Mouse (Mus musculus) stomach, postnatal 0 days (tissue): ENCODE measurements around the gene Slc38a4. TPM values are rescaled to one million over a fixed set of nuclear protein-coding genes. Genes with fewer than 3 reads are reported as not detected.
A peak's percentile ranks its signal among the peaks of the same experiment; 100 is the strongest.

Source experiments
- ATAC-seq: fragments of 200-750 bp; cut with Nextera tagmentation; 2 replicates; pipeline ENCODE4 v1.8.0; 2017; ENCODE audit not compliant: low FRiP score, low TSS enrichment
- DNase-seq: peaks from one replicate; pipeline ENCODE4 v3.0.0-alpha.2; 2016; ENCODE audit warnings: low spot score
- H3K27ac ChIP-seq: fragments of 300-500 bp; sonication (generic); replicated peaks from 2 replicates; pipeline ENCODE4 v1.5.1; 2014; ENCODE audit warnings: mild to moderate bottlenecking, control low read depth
- H3K27me3 ChIP-seq: fragments of 300-500 bp; sonication (generic); 2 replicates; pipeline ENCODE4 v1.6.1; 2014; ENCODE audit warnings: low read length; ENCODE audit not compliant: control insufficient read depth, insufficient read depth
- H3K36me3 ChIP-seq: fragments of 300-500 bp; sonication (generic); 2 replicates; pipeline ENCODE4 v1.6.1; 2014; ENCODE audit warnings: low read length, mixed read lengths; ENCODE audit not compliant: control insufficient read depth, insufficient read depth
- H3K4me1 ChIP-seq: fragments of 300-500 bp; sonication (generic); replicated peaks from 2 replicates; pipeline ENCODE4 v1.6.1; 2014; ENCODE audit warnings: antibody characterized with exemption; ENCODE audit not compliant: control insufficient read depth, insufficient read depth
- H3K4me2 ChIP-seq: fragments of 300-500 bp; sonication (generic); replicated peaks from 2 replicates; pipeline ENCODE4 v1.6.1; 2014; ENCODE audit warnings: low read depth, mild to moderate bottlenecking, control low read depth, moderate library complexity
- H3K4me3 ChIP-seq: fragments of 300-500 bp; sonication (generic); 2 replicates; pipeline ENCODE4 v1.5.1; 2014; ENCODE audit warnings: low read depth, low read length, control low read depth
- H3K9ac ChIP-seq: fragments of 300-500 bp; sonication (generic); 2 replicates; pipeline ENCODE4 v1.6.1; 2014; ENCODE audit warnings: mild to moderate bottlenecking, low read length, control low read depth, mixed read lengths
- H3K9me3 ChIP-seq: fragments of 300-500 bp; sonication (generic); 2 replicates; pipeline ENCODE4 v1.6.1; 2016; ENCODE audit warnings: low read length; ENCODE audit not compliant: control insufficient read depth
- CTCF ChIP-seq: IDR thresholded peaks from 2 replicates; pipeline ENCODE4 v1.5.1; 2016; ENCODE audit warnings: antibody characterized with exemption, low read depth, mild to moderate bottlenecking, moderate library complexity
- EP300 ChIP-seq: optimal IDR thresholded peaks from 2 replicates; pipeline ENCODE3; 2016; ENCODE audit warnings: antibody characterized with exemption
- WGBS: fragments of 180-500 bp; shearing (Covaris S2); extraction: QIAGEN DNeasy Blood & Tissue Kit; methylation state at CpG from one replicate; pipeline ENCODE4 v1.1.7; 2014; 5-methylcytosine and 5-hydroxymethylcytosine counted together
- polyA plus RNA-seq: library from polyadenylated mRNA; unstranded; fragments of >200 nt; fragmentation: Nextera tagmentation; extraction: Ambion mirVana; gene quantifications from 2 replicates; pipeline ENCODE4 v1.2.1, GENCODE M21; 2015

Slc38a4 gene
- polyA plus RNA-seq, 1 experiment from 2014 or later, result 10.8 TPM

- Histone ChIP-seq H3K36me3 (no peaks in the 10 kb centered on the region), H3K4me2 (no peak overlapping the region), H3K4me1 (no peaks in the 10 kb centered on the region), H3K27ac (no peak overlapping the region), H3K4me3 (no peak overlapping the region), H3K9ac (no peak overlapping the region), H3K27me3 (no peaks in the 10 kb centered on the region), H3K9me3 (no peaks in the 10 kb centered on the region)
- DNase-seq (no peak), ATAC-seq (no peak)
- 54% methylated on average over 13 of the region's 13 CpGs for WGBS
- TF ChIP-seq EP300 (no peak), CTCF (no peak)
These were observed 17.4 kb upstream of the Slc38a4 start for GRCm38 (mm10) chr15:97072859-97073826.

- Histone ChIP-seq H3K36me3 (no peaks in the 10 kb centered on the region), H3K27ac (0 out of 2 replicates have a peak overlapping the region, but pooled peaks have one; percentile 8), H3K4me3 (no peak overlapping the region), H3K9ac (no peak overlapping the region), H3K9me3 (no peaks in the 10 kb centered on the region), H3K27me3 (no peaks in the 10 kb centered on the region), H3K4me1 (no peaks in the 10 kb centered on the region), H3K4me2 (no peak overlapping the region)
- 38% methylated on average over 8 of the region's 8 CpGs for WGBS
- DNase-seq (no peak), ATAC-seq (no peak)
- no peak for TF ChIP-seq CTCF
- TF ChIP-seq EP300, result no peak
These were observed 11.8 kb upstream of the Slc38a4 start for GRCm38 (mm10) chr15:97067340-97068136.

GRCm38 (mm10) chr15:97066937-97067336 is 11.2 kb upstream of the Slc38a4 start:
- no peak overlapping the region for H3K4me2 ChIP-seq
- H3K36me3 ChIP-seq, result no peaks in the 10 kb centered on the region
- TF ChIP-seq CTCF (no peak), EP300 (no peak)
- no peak overlapping the region for H3K4me3 ChIP-seq
- H3K9ac ChIP-seq, result no peak overlapping the region
- no peaks in the 10 kb centered on the region for H3K4me1 ChIP-seq
- DNase-seq, result no peak
- no peak for ATAC-seq
- no peaks in the 10 kb centered on the region for H3K27me3 ChIP-seq
- no peaks in the 10 kb centered on the region for H3K9me3 ChIP-seq
- no peak overlapping the region for H3K27ac ChIP-seq
- WGBS, result 43% methylated on average over 5 of the region's 5 CpGs

GRCm38 (mm10) chr15:97063211-97063610 is 7.5 kb upstream of the Slc38a4 start:
- H3K4me1 ChIP-seq, result no peaks in the 10 kb centered on the region; the same call in 1 of the 2 replicates
- DNase-seq (no peak), ATAC-seq (no peak)
- no peak overlapping the region for H3K9ac ChIP-seq
- no peak overlapping the region for H3K4me3 ChIP-seq
- H3K27ac ChIP-seq, result no peak overlapping the region
- no peaks in the 10 kb centered on the region for H3K27me3 ChIP-seq
- WGBS, result 81% methylated on average over 5 of the region's 5 CpGs
- TF ChIP-seq EP300 (no peak), CTCF (no peak)
- H3K9me3 ChIP-seq, result no peaks in the 10 kb centered on the region
- H3K4me2 ChIP-seq, result no peak overlapping the region
- H3K36me3 ChIP-seq, result no peaks in the 10 kb centered on the region

GRCm38 (mm10) chr15:97060973-97061372 is 5.2 kb upstream of the Slc38a4 start:
- Histone ChIP-seq H3K9me3 (no peaks in the 10 kb centered on the region), H3K27ac (no peak overlapping the region), H3K4me2 (no peak overlapping the region), H3K4me3 (no peak overlapping the region), H3K36me3 (no peaks in the 10 kb centered on the region), H3K27me3 (no peaks in the 10 kb centered on the region), H3K4me1 (no peaks in the 10 kb centered on the region; the same call in 1 of the 2 replicates), H3K9ac (no peak overlapping the region)
- TF ChIP-seq EP300, result no peak
- 60% methylated on average over 8 of the region's 8 CpGs for WGBS
- no peak for DNase-seq
- ATAC-seq, result no peak

GRCm38 (mm10) chr15:97060571-97060970 is 4.8 kb upstream of the Slc38a4 start:
- WGBS, result 89% methylated on average over 6 of the region's 6 CpGs
- H3K36me3 ChIP-seq, result no peaks in the 10 kb centered on the region
- H3K27ac ChIP-seq, result no peak overlapping the region
- TF ChIP-seq CTCF (no peak), EP300 (no peak)
- H3K4me2 ChIP-seq, result no peak overlapping the region
- H3K9me3 ChIP-seq, result no peaks in the 10 kb centered on the region
- H3K27me3 ChIP-seq, result no peaks in the 10 kb centered on the region
- DNase-seq (no peak), ATAC-seq (no peak)
- no peaks in the 10 kb centered on the region; the same call in 1 of the 2 replicates for H3K4me1 ChIP-seq
- no peak overlapping the region for H3K9ac ChIP-seq
- no peak overlapping the region for H3K4me3 ChIP-seq
